Mouse (Mus musculus) midbrain, embryonic 16.5 days (tissue): ENCODE results near the gene Tes. TPM values are rescaled to one million over a fixed set of nuclear protein-coding genes. Genes with fewer than 3 reads are reported as not detected.

Experiments
- ATAC-seq: fragments of 200-750 bp; cut with Nextera tagmentation; 2 replicates; pipeline ENCODE4 v1.8.0; 2017; ENCODE audit warnings: moderate TSS enrichment
- H3K27ac ChIP-seq: fragments of 300-500 bp; sonication (generic); 2 replicates; pipeline ENCODE4 v1.5.1; 2014; ENCODE audit warnings: mild to moderate bottlenecking, low read length, mixed read lengths
- H3K27me3 ChIP-seq: fragments of 300-500 bp; sonication (generic); 2 replicates; pipeline ENCODE4 v1.6.1; 2014; ENCODE audit warnings: low read depth, low read length, mixed read lengths; ENCODE audit not compliant: control insufficient read depth, insufficient read depth
- H3K36me3 ChIP-seq: fragments of 300-500 bp; sonication (generic); 2 replicates; pipeline ENCODE4 v1.6.1; 2014; ENCODE audit warnings: mild to moderate bottlenecking, low read length, moderate library complexity, mixed read lengths; ENCODE audit not compliant: control insufficient read depth, insufficient read depth
- H3K4me1 ChIP-seq: fragments of 300-500 bp; sonication (generic); 2 replicates; pipeline ENCODE4 v1.6.1; 2014; ENCODE audit warnings: mild to moderate bottlenecking, low read length, mixed read lengths; ENCODE audit not compliant: control insufficient read depth, insufficient read depth
- H3K4me2 ChIP-seq: fragments of 300-500 bp; sonication (generic); 2 replicates; pipeline ENCODE4 v1.6.1; 2014; ENCODE audit warnings: mild to moderate bottlenecking, low read length, mixed read lengths
- H3K4me3 ChIP-seq: fragments of 300-500 bp; sonication (generic); 2 replicates; pipeline ENCODE4 v1.5.1; 2014; ENCODE audit warnings: low read depth, mild to moderate bottlenecking, low read length, moderate library complexity, mixed read lengths
- H3K9ac ChIP-seq: fragments of 300-500 bp; sonication (generic); 2 replicates; pipeline ENCODE4 v1.6.1; 2014; ENCODE audit warnings: low read depth, low read length, mixed read lengths
- H3K9me3 ChIP-seq: fragments of 300-500 bp; sonication (generic); replicated peaks from 2 replicates; pipeline ENCODE4 v1.6.1; 2014; ENCODE audit warnings: mild to moderate bottlenecking, low read length, mixed read lengths; ENCODE audit not compliant: control insufficient read depth, poor library complexity, severe bottlenecking
- WGBS: fragments of 180-500 bp; shearing (Covaris S2); extraction: QIAGEN DNeasy Blood & Tissue Kit; methylation state at CpG from one replicate; pipeline ENCODE4 v1.1.7; 2014; 5-methylcytosine and 5-hydroxymethylcytosine counted together
- polyA plus RNA-seq: library from polyadenylated mRNA; unstranded; fragments of >200 nt; fragmentation: Nextera tagmentation; extraction: Ambion mirVana; gene quantifications from 2 replicates; pipeline ENCODE4 v1.2.1, GENCODE M21; 2015

Gene Tes
- polyA plus RNA-seq, 1 experiment from 2014 or later: 26.7 TPM

DNA sequence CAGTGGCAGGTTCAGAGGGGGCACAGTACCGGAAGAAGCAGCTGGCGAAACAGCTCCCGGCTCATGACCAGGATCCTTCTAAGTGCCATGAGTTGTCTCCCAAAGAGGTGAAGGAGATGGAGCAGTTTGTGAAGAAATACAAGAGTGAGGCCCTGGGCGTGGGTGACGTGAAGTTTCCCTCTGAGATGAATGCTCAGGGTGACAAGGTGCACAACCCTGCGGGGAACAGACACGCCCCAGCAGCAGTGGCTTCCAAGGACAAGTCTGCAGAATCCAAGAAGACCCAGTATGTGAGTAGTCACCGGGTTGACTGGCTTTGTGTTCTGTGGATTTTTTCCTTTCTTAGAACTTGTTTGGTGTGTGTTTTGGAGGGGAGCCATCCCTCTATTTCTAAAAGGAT, 32.4 kb downstream of the Tes start:
- H3K27me3 ChIP-seq: no peaks in the 10 kb centered on the region
- ATAC-seq: no peak
- no peaks in the 10 kb centered on the region for H3K9me3 ChIP-seq
- H3K9ac ChIP-seq: no peak overlapping the region
- H3K4me1 ChIP-seq: no peaks in the 10 kb centered on the region
- H3K36me3 ChIP-seq: peaks cover 2% of the 10 kb centered on the region; the same call in 1 of the 2 replicates
- no peak overlapping the region for H3K27ac ChIP-seq
- 92% methylated on average over 8 of the region's 8 CpGs for WGBS
- no peak overlapping the region for H3K4me2 ChIP-seq
- no peak overlapping the region for H3K4me3 ChIP-seq

DNA sequence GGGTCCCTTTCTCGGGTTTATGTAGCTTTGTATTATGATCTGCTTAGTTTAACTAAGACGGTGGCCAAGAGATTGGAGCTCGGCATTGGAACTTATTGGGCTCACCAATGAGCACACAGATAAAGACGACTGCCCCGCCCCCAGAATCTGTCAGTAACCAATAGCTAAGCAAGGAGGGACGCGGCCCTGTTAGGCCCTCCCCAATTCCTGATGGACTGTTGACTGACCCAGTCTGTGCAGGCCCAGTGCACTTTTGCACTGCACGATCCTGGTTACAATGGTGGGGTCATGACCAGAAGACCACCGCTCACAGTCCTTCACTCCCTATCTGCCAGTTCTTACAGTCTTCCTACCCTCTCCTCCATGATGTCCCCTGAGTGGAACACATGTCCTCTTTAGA, 33.6 kb downstream of the Tes start:
- no peaks in the 10 kb centered on the region for H3K9me3 ChIP-seq
- no peak for ATAC-seq

DNA sequence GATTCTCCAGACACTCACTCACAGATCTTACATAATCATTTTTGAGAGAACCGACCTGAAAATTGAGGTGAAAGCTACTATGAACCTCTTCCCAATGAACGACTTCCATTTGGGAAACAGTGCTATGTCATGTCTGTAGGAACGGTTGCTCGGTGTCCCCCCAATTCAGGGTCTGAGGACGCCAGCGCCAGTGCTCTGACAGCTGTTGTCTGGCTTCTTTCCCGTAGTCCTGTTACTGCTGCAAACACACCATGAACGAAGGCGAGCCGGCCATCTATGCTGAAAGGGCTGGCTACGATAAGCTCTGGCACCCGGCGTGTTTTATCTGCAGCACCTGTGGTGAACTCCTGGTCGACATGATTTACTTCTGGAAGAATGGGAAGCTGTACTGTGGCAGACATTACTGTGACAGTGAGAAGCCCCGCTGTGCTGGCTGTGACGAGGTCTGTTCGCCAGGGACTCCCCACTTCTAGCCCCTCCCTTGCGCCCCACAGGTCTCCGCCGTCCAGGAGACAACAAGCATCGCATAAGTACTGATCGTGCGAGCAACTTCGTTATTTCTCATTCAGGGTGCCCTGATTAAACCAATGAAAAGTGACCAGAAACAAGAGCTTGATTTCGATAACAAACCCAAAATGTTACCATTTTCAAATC, 34.7 kb downstream of the Tes start:
- WGBS: 80% methylated on average over 25 of the region's 25 CpGs

More for the DNA sequence above, 33.6 kb downstream of the Tes start:
- H3K4me2 ChIP-seq: no peak overlapping the region
- no peaks in the 10 kb centered on the region for H3K27me3 ChIP-seq
- H3K27ac ChIP-seq: no peak overlapping the region
- H3K4me3 ChIP-seq: no peak overlapping the region
- H3K36me3 ChIP-seq: peaks cover 2% of the 10 kb centered on the region; the same call in 1 of the 2 replicates
- H3K4me1 ChIP-seq: no peaks in the 10 kb centered on the region
- 86% methylated on average over 9 of the region's 9 CpGs for WGBS
- no peak overlapping the region for H3K9ac ChIP-seq

DNA sequence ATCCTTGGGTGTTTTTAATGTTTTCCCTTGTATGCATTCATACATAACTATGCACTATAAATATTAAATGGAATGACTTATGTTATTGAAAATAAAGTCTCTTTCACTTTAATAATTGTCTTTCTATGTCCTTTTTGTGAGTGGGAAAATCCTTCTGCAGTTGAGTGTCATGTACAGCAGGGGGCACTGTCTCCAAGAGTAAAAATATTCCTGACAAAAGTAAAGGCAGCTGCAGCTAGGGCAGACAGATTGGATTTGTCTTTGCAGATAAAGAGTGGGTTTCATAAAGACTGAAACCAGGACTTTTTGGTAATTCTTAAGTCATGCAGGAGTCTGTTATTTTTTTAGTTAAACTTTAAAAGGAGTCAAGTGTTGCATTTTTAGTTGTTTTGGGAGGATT, 40.8 kb downstream of the Tes start:
- no peaks in the 10 kb centered on the region for H3K36me3 ChIP-seq
- H3K4me2 ChIP-seq: no peak overlapping the region
- no peak for ATAC-seq

More for the DNA sequence above, 34.7 kb downstream of the Tes start:
- Histone ChIP-seq H3K4me3 (no peak overlapping the region), H3K9me3 (no peaks in the 10 kb centered on the region), H3K4me1 (no peaks in the 10 kb centered on the region), H3K36me3 (peaks cover 2% of the 10 kb centered on the region; the same call in 1 of the 2 replicates), H3K27me3 (no peaks in the 10 kb centered on the region), H3K27ac (no peak overlapping the region), H3K4me2 (no peak overlapping the region), H3K9ac (no peak overlapping the region)
- ATAC-seq: no peak

DNA sequence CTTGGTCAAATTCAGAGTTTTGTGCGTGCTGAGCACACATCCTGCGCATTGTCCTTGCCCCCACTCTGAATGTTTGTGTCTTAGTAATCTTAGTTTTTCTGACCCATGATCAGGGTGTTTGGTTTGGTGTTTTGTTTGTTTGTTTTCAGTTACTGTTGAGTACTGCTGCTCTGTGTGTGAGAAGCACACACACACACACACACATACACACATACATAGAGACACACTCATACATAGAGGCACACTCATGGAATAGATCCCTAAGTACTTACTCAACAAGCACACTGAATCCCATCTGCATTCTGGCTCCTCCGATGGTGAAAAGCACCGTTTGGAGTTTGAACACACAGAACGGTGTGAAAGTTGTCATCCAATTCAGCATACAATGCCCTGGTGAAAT, 41.5 kb downstream of the Tes start:
- Histone ChIP-seq H3K36me3 (no peaks in the 10 kb centered on the region), H3K27me3 (no peaks in the 10 kb centered on the region), H3K9me3 (no peaks in the 10 kb centered on the region), H3K9ac (no peak overlapping the region), H3K4me3 (no peak overlapping the region), H3K27ac (no peak overlapping the region), H3K4me2 (no peak overlapping the region), H3K4me1 (no peaks in the 10 kb centered on the region)
- 95% methylated on average over 5 of the region's 5 CpGs for WGBS
- no peak for ATAC-seq

More for the DNA sequence above, 40.8 kb downstream of the Tes start:
- no peaks in the 10 kb centered on the region for H3K4me1 ChIP-seq
- H3K9me3 ChIP-seq: no peaks in the 10 kb centered on the region
- H3K27ac ChIP-seq: no peak overlapping the region
- H3K9ac ChIP-seq: no peak overlapping the region
- no peak overlapping the region for H3K4me3 ChIP-seq
- H3K27me3 ChIP-seq: no peaks in the 10 kb centered on the region

DNA sequence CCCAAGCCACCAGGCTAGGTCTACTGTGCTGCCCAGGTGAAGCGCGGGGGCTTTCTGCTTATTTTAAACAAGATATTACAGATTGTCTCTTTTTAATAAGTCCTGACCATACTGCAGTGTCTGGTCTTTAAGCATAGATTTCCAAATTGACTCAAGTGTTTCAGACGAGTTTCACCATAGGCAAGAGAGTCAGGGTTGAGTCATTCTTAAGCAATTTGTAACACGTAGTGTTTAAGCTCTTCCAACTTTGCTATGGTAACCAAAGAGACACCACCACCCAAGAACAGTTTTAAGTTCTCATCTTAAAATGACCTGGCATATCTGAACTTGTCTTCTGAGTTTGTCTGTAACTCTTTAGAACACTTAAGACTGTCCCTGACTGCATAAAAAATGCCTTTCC, 44.3 kb downstream of the Tes start:
- Histone ChIP-seq H3K27ac (no peak overlapping the region), H3K4me2 (no peak overlapping the region), H3K9ac (no peak overlapping the region), H3K4me1 (no peaks in the 10 kb centered on the region), H3K27me3 (no peaks in the 10 kb centered on the region), H3K36me3 (no peaks in the 10 kb centered on the region), H3K9me3 (no peaks in the 10 kb centered on the region), H3K4me3 (no peak overlapping the region)
- ATAC-seq: no peak
- WGBS: 86% methylated on average over 4 of the region's 4 CpGs

DNA sequence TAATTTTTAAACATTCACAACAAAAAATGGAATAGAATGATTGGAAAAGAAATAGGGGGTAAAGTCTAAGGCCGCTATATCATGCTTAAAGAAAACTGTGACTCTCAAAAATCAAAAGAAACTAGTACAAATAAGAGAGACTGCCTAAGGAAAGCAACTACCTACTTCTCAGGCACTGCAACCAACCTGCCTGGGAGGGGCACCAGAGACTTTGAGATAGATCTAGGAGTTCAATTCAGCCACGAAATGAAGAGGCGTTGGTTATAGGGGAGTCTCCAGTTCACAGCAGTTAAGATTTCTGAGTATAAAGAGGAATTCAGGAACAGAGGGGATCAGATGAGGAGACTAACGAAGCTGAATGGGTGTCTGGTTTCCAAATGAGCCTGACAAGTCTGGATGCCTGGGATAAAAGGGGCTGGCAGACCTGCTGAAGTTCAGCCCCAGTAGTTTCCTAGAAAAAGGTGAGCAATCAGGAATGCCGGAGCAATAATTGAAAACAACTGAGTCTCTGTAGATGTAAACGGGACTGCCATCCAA, 45.7 kb downstream of the Tes start:
- Histone ChIP-seq H3K36me3 (no peaks in the 10 kb centered on the region), H3K9ac (no peak overlapping the region), H3K9me3 (no peaks in the 10 kb centered on the region), H3K27me3 (no peaks in the 10 kb centered on the region), H3K27ac (no peak overlapping the region), H3K4me1 (no peaks in the 10 kb centered on the region), H3K4me2 (no peak overlapping the region), H3K4me3 (no peak overlapping the region)
- WGBS: 62% methylated on average over 6 of the region's 6 CpGs
- ATAC-seq: no peak

DNA sequence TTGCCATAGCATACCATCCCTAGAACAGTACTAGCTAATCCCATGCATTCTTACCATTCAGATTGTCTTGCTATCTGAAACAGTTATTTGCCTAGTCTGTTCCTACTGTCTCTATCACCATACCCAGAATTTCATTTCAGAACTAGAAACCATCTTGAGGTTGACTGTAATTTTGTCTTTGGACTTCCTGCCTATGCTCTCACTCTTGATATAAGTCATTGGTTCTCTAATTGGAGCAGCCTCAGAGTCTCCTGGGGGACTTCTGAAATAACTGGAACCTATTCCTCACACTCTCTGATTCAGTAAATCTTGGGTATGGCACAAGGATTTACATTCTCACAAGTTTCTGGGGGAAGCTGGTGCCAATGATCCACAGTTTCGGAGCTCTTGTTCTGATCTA, 47.1 kb downstream of the Tes start:
- no peaks in the 10 kb centered on the region for H3K9me3 ChIP-seq
- H3K4me3 ChIP-seq: no peak overlapping the region
- no peak overlapping the region for H3K27ac ChIP-seq
- 94% methylated on average over 1 of the region's 1 CpGs for WGBS
- no peaks in the 10 kb centered on the region for H3K27me3 ChIP-seq
- ATAC-seq: no peak
- no peaks in the 10 kb centered on the region for H3K36me3 ChIP-seq
- no peak overlapping the region for H3K4me2 ChIP-seq
- H3K9ac ChIP-seq: no peak overlapping the region
- H3K4me1 ChIP-seq: no peaks in the 10 kb centered on the region

DNA sequence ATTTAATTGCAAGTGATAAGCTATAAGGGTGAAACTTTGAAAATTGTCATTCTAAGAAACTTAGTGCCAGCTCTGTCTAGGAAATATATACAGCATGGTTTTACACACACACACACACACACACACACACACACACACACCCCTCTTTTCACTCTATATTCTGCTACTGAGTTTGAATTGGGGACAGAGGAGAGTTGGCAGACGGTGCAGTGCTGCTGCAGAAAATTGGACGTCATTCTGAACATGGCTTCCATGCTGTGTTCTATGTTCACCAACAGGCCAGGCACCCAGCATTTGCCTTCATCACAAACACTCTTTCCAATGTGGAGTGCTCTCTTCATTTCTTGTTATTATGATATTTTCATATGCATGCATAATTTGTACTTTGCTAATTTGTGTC, 48.0 kb downstream of the Tes start:
- no peaks in the 10 kb centered on the region for H3K27me3 ChIP-seq
- H3K4me1 ChIP-seq: no peaks in the 10 kb centered on the region
- H3K9me3 ChIP-seq: no peaks in the 10 kb centered on the region
- H3K36me3 ChIP-seq: no peaks in the 10 kb centered on the region
- no peak overlapping the region for H3K4me2 ChIP-seq
- H3K9ac ChIP-seq: no peak overlapping the region
- no peak overlapping the region for H3K27ac ChIP-seq
- no peak for ATAC-seq
- no peak overlapping the region for H3K4me3 ChIP-seq
- WGBS: 79% methylated on average over 2 of the region's 2 CpGs
